Mouse (Mus musculus) ES-Bruce4 (cell line): ENCODE measurements at regions not wholly inside any gene's neighbourhood (a gene's known extent, or its start where the extent isn't known, plus 50 kb on each side); places are given as distances from the start of the nearest gene placed in this dataset.
"Not testable (repeated sequence)": the region's sequence is repeated elsewhere in the genome, so short reads cannot be mapped to it uniquely, and the experiment has no call there.

ENCODE experiments used
- EP300 ChIP-seq: IDR thresholded peaks from 2 replicates; pipeline ENCODE4 v1.6.1; 2011; ENCODE audit warnings: low read depth, low read length; ENCODE audit not compliant: insufficient read depth
- POLR2A ChIP-seq: IDR thresholded peaks from one replicate; pipeline ENCODE4 v1.8.1; 2011; ENCODE audit warnings: low read length; ENCODE audit not compliant: insufficient read depth

GRCm38 (mm10) chr9:104398484-104398883, 60.9 kb upstream of the Acpp start:
- TF ChIP-seq POLR2A, EP300: not testable (repeated sequence)
